Mouse (Mus musculus) embryo, embryonic 10 days (tissue): ENCODE measurements around the gene Myo1h.

Source experiments
- DNase-seq: peaks from one replicate; pipeline ENCODE4 v3.0.0-alpha.2; 2015; ENCODE audit warnings: low spot score

Gene Myo1h

DNA sequence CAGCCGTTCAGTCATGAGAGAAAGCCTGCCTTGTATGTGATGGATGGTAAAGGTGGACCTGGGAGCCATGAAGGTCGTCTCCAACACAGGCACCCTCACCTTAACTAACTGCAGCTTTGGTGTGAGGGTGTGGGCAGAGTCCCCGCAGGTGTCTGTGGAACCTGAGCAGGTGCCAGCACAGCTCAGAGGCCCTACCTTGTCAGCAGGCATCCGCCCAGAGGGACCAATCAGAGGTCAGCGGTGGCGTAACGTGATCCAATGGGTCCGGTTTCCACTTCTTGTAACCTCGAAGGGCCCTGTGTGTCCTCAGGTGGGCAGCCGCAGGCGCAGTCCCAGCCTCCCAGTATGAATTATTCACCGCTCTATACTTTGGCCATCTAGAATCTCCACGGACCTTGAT is at the start of gene Myo1h:
Gene Myo1h (plus strand): TSS at position 293 of the 400 bp plus-strand sequence.
- DNase-seq = no peak

DNA sequence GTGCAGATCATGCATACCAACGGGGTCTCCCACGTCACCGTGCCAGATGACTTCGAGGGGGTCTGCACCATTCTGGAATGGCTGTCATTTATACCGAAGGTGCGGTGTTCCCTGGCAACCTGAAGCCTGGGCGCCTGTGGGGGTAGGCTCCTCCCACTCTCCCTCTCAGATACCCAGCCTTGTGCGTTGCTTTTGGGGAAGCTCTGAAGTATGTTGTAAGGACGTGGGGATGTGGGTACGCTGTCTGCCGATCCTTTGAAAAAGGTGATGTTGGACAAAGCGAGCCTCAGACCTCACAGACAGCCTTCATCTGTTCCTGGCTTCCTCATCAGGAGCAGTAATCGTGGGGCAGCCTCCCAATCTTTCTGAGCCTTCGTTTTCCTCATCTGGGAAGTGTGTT is 49.2 kb upstream of the Myo1h start:
- no peak for DNase-seq

DNA sequence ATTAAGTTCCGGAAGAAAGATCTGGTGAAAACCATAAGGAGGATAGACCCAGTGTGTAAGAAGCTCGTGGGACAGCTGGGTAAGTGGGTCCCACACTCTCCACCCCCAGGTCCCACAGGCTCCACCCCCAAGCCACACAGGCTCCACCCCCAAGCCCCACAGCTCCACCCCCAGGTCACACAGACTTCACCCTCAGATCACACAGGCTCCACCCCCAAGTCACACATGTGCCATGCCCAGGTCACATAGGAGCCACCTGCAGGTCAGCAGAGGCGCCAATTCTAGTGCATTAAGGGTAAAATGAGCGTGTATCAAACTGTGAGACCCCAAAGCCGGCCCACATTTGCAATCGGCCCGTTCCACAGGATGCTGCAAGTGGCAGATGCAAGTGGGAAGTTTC is 42.5 kb upstream of the Myo1h start:
- DNase-seq = no peak

DNA sequence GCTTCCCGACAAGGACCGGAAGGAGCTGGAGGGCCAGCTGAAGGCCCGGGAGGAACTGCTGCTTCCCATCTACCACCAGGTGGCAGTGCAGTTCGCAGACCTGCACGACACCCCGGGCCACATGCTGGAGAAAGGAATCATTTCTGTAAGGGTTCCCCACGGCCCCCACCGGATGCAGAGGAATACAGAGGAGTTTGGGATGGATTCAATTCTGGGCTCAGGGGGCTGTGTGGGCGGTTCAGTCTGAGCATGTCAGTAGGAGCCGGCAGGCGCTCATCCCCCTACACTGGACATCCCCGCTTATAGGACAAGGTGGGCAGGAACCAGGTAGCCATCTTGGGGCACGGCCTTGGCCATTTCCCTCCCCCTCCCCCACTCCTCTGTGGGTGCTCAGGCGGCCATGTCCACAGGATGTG is 40.8 kb upstream of the Myo1h start:
- DNase-seq = peak; percentile 90

DNA sequence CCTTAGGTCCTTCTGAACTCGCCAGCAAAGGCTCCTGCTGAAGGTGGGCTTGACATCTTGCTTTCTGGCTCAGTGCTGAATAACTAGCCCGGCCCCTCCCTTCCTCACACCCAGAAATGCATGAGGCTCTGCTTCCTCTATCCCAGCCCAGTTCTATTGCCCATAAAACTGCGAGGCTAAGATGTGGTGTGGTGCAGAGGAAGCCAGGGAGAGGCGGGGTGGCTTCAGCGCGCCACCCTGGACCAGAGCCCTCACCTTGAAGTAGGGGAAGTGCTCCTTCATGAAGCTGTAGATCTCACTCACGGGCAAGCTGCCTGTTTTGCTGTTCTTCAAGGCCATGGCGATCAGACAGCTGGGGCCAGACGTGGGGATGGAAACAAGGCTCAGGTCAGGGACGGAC is 29.5 kb upstream of the Myo1h start:
- DNase-seq = no peak

DNA sequence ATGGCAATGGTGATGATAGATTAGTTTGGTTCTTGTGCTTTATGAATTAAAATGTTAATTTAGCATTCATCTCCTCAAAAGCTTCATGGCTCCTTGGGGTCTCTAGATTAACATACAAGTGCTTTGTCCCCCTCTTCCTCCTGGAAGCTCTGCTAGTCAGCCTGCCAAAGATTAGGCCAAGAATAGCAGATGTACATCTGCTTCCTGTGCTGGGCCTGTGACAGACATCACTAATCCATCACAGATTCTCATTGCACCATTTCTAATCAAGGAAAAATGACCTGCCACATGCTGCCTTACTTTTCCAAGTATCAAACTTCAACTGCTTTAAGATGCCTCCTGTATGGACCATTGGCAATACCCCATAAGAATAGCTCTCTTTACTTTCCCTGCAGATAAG is 27.5 kb upstream of the Myo1h start:
- no peak for DNase-seq

DNA sequence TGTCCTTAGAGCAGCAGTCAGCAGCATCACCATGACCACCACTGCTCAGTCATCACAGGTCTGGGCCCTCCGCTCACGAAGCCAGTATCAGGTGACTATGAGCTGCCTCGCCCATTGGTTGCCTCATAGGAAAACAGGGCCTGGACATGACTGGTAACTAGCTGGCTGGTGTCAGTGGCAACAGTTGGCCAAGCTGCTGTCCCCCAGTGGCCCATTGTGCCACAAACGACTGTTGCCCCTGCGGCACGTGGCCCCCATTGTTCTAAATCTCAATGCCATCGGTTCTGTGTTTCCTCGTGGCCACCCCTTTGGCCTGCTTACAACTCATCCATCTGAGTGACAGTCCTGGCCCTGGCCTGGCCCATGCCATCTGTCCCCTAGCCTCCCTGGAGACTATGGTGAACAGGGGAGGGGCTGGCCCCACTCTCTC is 24.9 kb upstream of the Myo1h start:
- DNase-seq = peak; percentile 52

DNA sequence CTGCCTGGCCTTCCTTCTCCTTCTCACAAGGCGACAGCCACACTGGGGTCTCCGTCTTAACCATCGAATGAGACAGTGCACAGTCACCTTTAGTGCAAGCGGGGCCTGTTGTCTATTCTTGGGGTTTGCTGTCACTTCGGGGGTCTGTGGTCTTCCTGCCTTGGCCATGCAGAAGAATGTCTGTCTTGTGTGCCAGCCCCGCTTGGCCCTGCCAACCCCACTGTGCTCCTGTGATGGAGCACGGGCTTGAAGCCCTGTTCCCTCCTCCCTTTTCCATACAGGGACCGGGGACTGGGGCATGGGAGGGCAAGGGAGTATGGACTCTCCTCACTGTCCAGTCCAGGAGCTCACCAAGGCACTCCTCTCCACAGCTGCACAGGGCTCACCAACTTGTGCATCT is 24.2 kb upstream of the Myo1h start:
- no peak for DNase-seq

DNA sequence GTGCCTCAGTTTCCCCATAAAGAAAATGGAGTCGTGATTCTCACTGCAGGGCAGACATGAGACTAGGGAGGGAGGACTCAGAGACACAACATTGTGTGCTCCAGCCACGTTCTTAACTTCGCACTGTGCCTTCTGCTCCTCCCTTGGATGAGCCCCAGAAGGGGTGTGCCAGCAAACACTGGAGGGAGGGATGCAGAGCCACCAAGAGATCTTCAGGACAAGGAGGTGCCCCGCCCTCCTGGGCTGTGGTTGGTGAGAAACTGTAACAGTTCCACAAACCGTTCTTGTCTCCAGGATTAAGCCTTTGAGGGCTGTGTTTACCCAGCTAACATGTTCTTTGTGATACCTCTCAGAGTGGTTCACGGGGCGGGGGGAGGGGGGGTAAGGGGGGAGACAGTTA is 20.3 kb upstream of the Myo1h start:
- DNase-seq = no peak

DNA sequence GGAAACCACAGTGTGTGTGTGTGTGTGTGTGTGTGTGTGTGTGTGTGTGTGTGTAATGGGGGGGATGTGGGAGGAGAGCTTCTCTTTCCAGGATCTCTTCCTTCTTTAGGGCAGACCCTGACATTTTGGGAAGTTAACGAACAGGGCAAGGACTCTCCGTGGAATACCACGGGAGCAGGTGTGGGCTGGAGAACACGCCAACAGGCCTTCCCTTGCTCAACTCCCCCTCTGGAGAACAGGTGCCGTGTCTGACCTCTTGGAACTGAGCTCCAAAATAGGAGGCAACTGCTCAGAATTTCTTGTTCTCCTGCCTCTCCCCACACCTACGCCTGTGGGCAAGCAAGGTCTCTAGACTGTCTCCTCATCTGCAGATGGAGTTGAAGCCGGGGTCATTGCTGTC is 19.5 kb upstream of the Myo1h start:
- no peak for DNase-seq

DNA sequence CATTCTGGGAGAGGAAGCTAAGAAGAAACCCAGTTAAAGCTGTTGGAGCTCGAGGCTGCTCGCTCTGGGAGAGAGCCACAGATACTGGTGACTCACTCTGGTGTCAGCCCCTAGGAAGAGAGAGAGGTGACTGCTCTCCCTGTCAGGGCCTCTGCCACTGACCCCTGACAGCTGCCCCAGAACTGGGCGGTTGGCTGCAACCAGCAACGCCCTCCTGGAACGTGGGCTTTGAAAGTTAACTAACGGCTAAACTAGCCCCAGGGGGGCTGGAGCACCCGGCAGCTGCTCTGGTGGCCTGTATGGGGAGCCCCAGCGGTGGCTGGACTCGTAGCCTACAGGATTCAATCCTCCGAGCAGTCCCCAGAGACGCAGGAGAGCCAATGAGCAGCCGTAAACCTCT is 19.0 kb upstream of the Myo1h start:
- DNase-seq = no peak

DNA sequence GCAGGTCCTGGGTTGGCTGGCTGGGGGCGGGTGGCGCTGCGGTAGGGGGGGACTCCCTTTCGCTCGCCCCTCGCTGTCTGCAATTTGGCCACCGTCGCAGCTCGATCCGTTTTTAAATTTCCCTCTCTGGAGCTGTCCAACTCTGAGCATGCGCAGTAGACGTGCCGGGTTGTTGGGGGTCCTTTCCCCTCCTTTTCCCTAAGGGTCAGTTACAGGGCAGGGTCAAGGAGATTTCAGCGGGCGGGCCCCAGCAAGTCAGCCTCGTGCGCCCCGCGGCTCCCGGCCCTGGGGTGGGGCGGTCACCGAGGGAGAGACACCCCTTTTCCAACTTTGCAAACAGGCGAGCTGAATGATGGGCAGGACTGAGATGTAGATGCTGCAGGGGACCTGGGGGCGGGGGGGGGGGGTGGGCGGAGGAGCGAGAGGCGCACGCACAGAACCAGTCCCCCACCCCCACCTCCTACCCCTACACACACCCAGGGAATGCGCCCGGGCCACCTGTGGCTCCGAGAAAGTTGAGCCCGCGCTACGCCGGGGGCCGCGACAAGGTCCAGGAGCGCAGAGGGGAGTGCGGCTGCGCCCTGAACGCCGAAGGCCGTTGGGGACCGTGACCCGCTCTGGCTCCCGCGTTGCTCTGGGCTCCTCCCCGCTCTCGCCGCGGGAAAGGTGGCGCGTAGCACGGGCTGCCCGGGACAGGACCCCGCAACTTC is 15.1 kb upstream of the Myo1h start, which contains the start of gene Foxn4:
Gene Foxn4 (minus strand): TSS at position 115 of the 710 bp plus-strand sequence.
- peak; percentile 61 for DNase-seq

DNA sequence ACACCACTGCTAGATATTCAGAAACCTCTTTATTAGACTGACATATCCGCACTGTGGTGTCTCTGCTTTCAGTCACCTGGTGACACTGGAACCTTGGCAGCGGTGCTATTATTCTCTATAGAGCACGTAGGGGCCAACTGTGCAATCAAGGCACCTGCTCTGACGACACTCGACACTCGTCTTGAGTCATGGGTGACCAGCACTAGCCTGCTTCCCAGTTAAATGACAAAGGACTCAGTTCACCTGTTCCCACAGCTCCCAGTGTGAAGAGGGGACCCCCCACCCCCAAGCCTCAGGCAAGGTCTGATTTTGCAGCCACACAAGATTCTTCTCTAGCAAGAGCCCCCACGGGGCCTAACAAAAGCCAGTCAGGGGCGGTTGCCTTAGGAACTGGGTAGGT is 13.6 kb upstream of the Myo1h start:
- DNase-seq = no peak

DNA sequence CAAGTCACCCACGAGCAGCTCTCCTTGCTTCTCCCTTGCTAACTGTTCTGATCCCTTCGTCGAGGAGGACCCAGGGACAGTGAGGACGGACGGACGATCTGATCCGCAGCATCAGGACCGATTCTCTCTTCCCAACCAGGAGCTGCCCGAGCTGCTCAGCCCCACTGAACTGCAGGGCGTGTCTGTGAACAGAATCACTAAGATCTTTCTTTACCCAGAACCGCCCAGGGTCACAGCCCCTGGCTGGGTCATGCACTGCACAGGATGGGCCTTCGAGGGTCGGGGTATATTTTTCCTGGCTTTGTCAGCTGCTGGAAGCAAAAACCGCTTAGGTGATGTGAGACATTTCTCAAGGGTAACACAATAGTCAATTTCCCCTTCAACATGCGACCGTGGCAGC is 13.0 kb upstream of the Myo1h start:
- DNase-seq = no peak

DNA sequence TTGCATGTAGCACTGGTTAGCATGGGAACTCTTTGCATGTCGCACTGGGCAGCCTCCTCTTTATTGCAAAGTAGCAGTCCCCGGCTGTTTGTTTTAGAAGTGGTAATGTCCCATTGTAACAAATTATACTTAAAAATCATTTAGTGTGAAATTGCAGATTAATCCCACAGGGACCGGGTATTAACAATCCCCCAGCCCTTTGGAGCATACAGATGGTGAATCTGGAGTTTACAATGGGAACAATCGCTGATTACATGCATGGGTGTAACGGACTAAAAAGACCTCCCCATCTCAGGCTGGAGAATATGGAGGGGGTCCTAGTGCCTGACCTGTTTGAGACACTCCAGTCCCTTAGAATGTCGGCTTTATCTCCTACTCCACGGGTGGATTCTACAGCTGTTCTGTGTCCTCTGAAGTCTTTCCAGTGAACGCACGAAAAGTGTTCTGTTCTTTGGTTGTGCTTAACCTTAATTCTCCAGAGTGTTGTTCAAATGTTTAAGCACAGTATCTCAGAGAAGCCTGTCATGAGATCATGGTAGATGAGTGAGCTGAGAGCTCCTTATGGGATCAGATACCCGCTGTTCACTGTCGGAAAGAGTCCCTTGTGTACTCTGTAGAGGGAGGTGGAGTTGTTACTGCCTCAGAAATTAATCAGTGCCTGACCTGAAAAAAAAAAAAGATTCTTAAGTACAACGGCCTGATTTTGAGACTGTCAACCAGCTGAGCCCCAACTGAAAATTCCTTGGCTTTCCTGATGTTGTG is 9.4 kb upstream of the Myo1h start:
- DNase-seq = peak; percentile 35

DNA sequence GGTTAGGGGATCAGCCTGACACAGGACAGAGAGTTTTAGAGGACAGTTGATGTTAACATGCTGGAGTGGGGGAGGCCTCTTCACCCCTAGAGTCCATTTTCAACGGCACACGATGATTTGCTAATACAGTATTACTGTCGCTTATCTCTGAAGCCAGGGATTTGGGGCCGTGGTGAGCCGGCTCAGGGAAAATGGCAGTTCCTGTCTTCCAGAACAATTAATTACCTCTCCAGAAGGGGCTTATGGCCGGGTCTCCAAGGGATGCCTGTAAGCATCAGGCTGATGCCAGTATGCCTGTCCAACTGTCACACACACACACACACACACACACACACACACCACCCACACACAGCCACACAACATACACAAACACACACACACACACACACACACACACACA is 6.6 kb upstream of the Myo1h start:
- DNase-seq = no peak

DNA sequence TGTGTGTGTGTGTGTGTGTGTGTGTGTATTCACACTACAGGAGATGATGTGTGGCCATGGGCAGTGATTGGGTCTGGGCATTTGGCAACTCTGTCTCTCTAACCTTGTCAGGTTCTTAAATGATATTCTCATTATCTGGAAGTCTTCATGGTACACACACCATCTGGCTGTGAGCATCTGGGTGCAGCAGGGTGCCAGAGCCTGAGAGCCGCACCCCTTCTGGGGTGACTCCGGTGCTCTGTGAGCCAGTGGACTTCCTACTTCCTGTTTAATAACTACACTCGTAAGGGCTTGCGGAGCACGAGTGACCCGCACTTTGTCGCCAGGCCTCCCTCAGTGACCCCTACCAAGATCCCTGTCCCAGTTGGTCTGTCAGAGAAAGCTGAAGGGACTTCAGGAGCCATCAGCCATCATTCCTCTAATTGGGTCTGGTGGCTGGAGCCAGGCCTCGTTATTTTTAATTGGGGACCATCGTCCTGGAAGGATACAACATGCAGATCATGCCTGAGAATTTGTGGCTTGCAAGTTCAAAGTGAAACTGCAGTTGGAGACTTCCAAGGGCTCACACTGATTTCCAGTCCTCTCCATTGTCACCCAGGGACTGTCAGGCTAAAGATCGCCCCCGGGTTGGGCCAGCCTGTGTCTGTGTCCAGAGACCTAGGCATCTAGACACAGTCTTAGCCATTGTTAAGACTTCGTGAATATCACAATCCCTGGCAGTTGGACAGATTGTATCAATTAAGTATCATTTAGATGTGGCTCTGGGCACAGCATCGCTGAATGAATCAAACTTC is 4.2 kb upstream of the Myo1h start:
- DNase-seq = no peak

DNA sequence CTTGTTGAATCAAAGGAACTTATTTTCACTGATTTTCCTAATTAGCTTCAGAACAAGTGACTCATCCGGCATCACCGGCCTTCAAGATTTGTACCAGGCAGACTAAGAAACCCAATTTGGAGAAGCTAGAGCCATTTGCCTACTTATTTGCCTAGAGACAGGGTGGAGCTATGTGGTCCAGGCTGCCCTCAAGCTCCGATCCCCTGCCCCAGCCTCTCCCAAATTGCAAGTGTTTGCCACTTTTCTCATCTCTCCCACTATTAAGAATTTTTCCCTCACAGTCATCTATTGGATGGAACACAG is 3.6 kb upstream of the Myo1h start:
- no peak for DNase-seq

DNA sequence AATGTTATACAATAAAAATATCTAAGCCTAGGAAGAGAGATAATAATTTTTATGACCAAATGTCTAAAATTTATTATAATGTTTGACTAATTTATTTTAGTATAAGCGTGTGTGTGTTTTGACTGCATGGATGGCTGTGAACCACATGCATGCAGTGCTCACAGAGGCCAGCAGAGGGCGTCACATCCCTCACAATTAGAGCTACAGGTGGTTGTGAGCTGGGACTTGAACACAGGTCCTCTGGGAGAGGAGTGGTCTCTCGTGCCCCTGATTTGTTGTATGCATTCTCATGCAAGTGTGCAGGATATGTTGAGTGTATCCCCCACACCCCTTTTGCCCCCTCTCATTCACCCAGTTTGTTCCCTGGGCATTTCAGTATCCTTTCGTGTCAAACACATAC is 2.9 kb upstream of the Myo1h start:
- DNase-seq = no peak

DNA sequence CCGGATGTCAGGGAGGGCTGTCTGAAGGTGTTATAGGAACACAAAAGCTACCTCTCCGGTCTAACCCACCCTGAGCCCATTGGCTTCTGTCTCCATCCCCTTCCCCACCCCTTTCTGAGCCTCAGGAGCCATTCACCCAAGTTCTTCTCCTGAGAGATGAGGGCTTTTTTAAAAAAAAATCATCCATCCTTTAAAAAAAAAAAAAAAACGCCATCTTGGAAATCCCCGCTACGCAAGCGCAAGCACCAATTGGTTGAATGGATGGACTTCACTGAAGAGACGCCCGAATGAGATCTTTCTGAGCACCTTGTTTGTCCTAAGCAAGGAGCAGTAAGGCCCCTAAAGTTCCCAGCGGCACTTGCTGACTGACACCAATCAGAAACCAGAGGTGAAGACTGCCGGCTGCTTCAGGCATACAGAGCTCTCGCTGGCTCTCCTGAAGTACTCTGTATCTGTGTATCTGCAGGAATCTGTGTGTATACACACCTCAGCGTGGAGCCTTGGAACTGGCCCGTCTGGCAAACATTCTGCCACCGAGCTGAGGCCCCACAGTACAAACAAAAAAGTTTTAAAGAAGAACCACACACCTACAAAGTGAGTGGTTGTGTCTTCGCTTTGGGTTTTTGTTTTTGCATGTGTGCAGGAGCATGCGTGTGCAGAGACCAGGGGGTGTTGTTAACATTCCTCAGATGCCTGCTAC is 1.9 kb upstream of the Myo1h start:
- no peak for DNase-seq

DNA sequence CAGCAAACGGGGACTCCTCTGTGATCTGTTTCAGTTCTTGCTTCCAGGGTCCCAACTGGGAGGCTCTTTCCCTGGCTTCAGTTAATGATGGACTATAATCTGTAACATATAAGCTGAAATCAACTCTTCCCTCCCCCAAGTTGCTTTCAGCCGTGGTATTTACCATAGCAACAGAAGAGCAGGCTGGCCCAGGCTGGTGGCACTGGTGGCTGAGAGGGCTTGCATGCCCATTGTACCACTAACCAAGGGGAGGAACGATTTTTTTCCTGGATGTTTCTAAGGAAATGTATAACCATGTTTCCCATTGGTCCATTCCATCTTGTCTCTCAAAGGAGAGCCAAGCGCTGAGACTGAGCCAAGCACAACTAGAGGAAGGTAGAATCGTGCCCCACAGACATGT is 570 bp upstream of the Myo1h start:
- no peak for DNase-seq

DNA sequence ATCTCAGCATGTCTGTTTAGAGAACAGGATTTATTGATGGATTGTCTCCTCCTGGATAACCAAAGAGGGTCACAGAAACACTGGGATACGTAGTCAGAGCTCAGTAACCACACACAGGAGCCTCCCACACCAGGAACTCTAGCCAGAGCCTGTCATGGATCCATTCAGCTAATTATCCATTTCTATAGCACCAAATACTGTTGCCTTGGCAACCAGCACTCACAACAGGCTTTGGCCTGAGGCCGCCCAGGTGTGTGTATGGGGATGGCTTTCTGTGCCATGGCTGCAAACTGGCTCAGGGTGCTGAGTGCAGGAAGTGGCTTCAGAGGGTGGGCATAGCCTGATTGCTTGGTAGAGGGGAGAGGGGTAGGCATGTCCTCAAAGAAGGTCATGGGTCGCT is 1.0 kb downstream of the Myo1h start:
- no peak for DNase-seq
